Mouse (Mus musculus) CD4-positive, CD25-positive, alpha-beta regulatory T cell (primary cell): ENCODE data around the gene Tnnc1. TPM values are rescaled to one million over a fixed set of nuclear protein-coding genes. Genes with fewer than 3 reads are reported as not detected.

Source experiments
- polyA plus RNA-seq: library from polyadenylated mRNA; unstranded; fragments of 100-300 nt; shearing (Covaris generic); gene quantifications from one replicate; pipeline ENCODE4 v1.2.1, GENCODE M21; 2017

Tnnc1 gene
- not detected for polyA plus RNA-seq

GRCm38 (mm10) chr14:31208084-31208483 lies at the start of gene Tnnc1:
Gene Tnnc1 (plus strand): TSS chr14:31208312.

GRCm38 (mm10) chr14:31168425-31168824 lies 39.7 kb upstream of the Tnnc1 start, which contains the start of gene Stab1:
Gene Stab1 (minus strand): TSS chr14:31168641.

GRCm38 (mm10) chr14:31216846-31217245 lies 8.7 kb downstream of the Tnnc1 start, which contains the start of gene Nisch:
Gene Nisch (minus strand): TSS chr14:31216946.

GRCm38 (mm10) chr14:31217666-31218065 lies 9.6 kb downstream of the Tnnc1 start, which contains the start of gene Sema3g:
Gene Sema3g (plus strand): TSS chr14:31217860.

GRCm38 (mm10) chr14:31251084-31251604 lies 43.0 kb downstream of the Tnnc1 start, which contains the start of the genes Phf7 and Bap1:
Gene Phf7 (minus strand): TSS chr14:31251317.
Gene Bap1 (plus strand): TSS chr14:31251450.

Other genes with a start within 250 kb of the Tnnc1 start
- gene Glt8d1, start 206.9 kb upstream of the Tnnc1 start, polyA plus RNA-seq: 11.6 TPM
- gene Spcs1, start 206.6 kb upstream of the Tnnc1 start, polyA plus RNA-seq: 281 TPM
- 156 TPM for gene Pbrm1, start 189.2 kb upstream of the Tnnc1 start, polyA plus RNA-seq
- 93.8 TPM for gene Gnl3, start 189.2 kb upstream of the Tnnc1 start, polyA plus RNA-seq
- 80.7 TPM for gene Smim4, start 79.4 kb upstream of the Tnnc1 start, polyA plus RNA-seq
- 1.3 TPM for gene Nt5dc2, start 77.3 kb upstream of the Tnnc1 start, polyA plus RNA-seq
- gene Stab1, start 39.7 kb upstream of the Tnnc1 start, polyA plus RNA-seq: 1.3 TPM
- gene Nisch, start 8.6 kb downstream of the Tnnc1 start, polyA plus RNA-seq: 247 TPM
- not detected for gene Sema3g, start 9.5 kb downstream of the Tnnc1 start, polyA plus RNA-seq
- 18.3 TPM for gene Phf7, start 43.0 kb downstream of the Tnnc1 start, polyA plus RNA-seq
- gene Bap1, start 43.1 kb downstream of the Tnnc1 start, polyA plus RNA-seq: 91.6 TPM
- gene Dnah1, start 115.6 kb downstream of the Tnnc1 start, polyA plus RNA-seq: 0.02 TPM
- gene Capn7, start 128.3 kb downstream of the Tnnc1 start, polyA plus RNA-seq: 59.0 TPM
- 78.9 TPM for gene Sh3bp5, start 227.8 kb downstream of the Tnnc1 start, polyA plus RNA-seq